Mouse (Mus musculus) heart, adult 10 weeks (tissue): ENCODE results near the gene Klk1b8. TPM values are rescaled to one million over a fixed set of nuclear protein-coding genes. Genes with fewer than 3 reads are reported as not detected.

Experiments used
- polyA plus RNA-seq: library from polyadenylated mRNA; stranded (reverse); fragments of 350-450 nt; fragmentation: Illumina TruSeq; extraction: RNeasy Lipid Tissue Mini Kit (QIAGEN cat#74804); gene quantifications from one replicate; pipeline ENCODE4 v1.2.3, GENCODE M21; 2014; ENCODE audit warnings: low read depth, low replicate concordance

Gene Klk1b8
- not detected for polyA plus RNA-seq

GRCm38 (mm10) chr7:43950364-43950763, at the start of gene Klk1b8:
Gene Klk1b8 (plus strand): TSS chr7:43950664.

GRCm38 (mm10) chr7:43933440-43933839, 17.0 kb upstream of the Klk1b8 start, which contains the start of gene Klk15:
Gene Klk15 (plus strand): TSS chr7:43933740.

GRCm38 (mm10) chr7:43966451-43966850, 16.0 kb downstream of the Klk1b8 start, which contains the start of gene Klk1b1:
Gene Klk1b1 (plus strand): TSS chr7:43966751.

GRCm38 (mm10) chr7:43975761-43976160, 25.3 kb downstream of the Klk1b8 start, which contains the start of gene Klk1b9:
Gene Klk1b9 (plus strand): TSS chr7:43976061.

GRCm38 (mm10) chr7:43995577-43995976, 45.1 kb downstream of the Klk1b8 start, which contains the start of gene Klk1b11:
Gene Klk1b11 (plus strand): TSS chr7:43995877.

Other genes with a start within 250 kb of the Klk1b8 start
- not detected for gene Klk13, start 238.1 kb upstream of the Klk1b8 start, polyA plus RNA-seq
- not detected for gene Klk12, start 181.8 kb upstream of the Klk1b8 start, polyA plus RNA-seq
- gene Klk11, start 176.1 kb upstream of the Klk1b8 start, polyA plus RNA-seq: not detected
- gene Klk10, start 169.6 kb upstream of the Klk1b8 start, polyA plus RNA-seq: not detected
- gene Klk9, start 158.8 kb upstream of the Klk1b8 start, polyA plus RNA-seq: not detected
- gene Klk8, start 153.1 kb upstream of the Klk1b8 start, polyA plus RNA-seq: 8.1 TPM
- not detected for gene Klk7, start 139.4 kb upstream of the Klk1b8 start, polyA plus RNA-seq
- gene Klk6, start 126.2 kb upstream of the Klk1b8 start, polyA plus RNA-seq: not detected
- gene Klk5, start 108.7 kb upstream of the Klk1b8 start, polyA plus RNA-seq: not detected
- not detected for gene Klk4, start 69.5 kb upstream of the Klk1b8 start, polyA plus RNA-seq
- not detected for gene Klk15, start 16.9 kb upstream of the Klk1b8 start, polyA plus RNA-seq
- not detected for gene Klk1b1, start 16.1 kb downstream of the Klk1b8 start, polyA plus RNA-seq
- gene Klk1b9, start 25.4 kb downstream of the Klk1b8 start, polyA plus RNA-seq: not detected
- not detected for gene Klk1b11, start 45.2 kb downstream of the Klk1b8 start, polyA plus RNA-seq
- 0.45 TPM for gene Klk1b26, start 61.5 kb downstream of the Klk1b8 start, polyA plus RNA-seq
- gene Klk1b27, start 101.6 kb downstream of the Klk1b8 start, polyA plus RNA-seq: not detected
- not detected for gene Klk1b21, start 151.7 kb downstream of the Klk1b8 start, polyA plus RNA-seq
- not detected for gene Klk1b22, start 162.0 kb downstream of the Klk1b8 start, polyA plus RNA-seq
- gene Klk1b16, start 186.1 kb downstream of the Klk1b8 start, polyA plus RNA-seq: not detected
- not detected for gene Klk1b24, start 237.6 kb downstream of the Klk1b8 start, polyA plus RNA-seq
- gene Klk1b3, start 247.5 kb downstream of the Klk1b8 start, polyA plus RNA-seq: not detected